Mouse (Mus musculus): ENCODE data around the gene Uhmk1. TPM values are rescaled to one million over a fixed set of nuclear protein-coding genes. Genes with fewer than 3 reads are reported as not detected.

The Uhmk1 gene
- total RNA-seq, 2 experiments from 2014 or later: 67.1 to 73.7 TPM

Other genes starting within 250 kb of the Uhmk1 start
- 10 to 100 TPM; 16.6 to 95.1 TPM for gene Hsd17b7, start 246.2 kb downstream of the Uhmk1 start, total RNA-seq (2021)
- 10 to 100 TPM; 16.3 to 23.5 TPM for gene Ddr2, start 104.6 kb downstream of the Uhmk1 start, total RNA-seq (2021)
- 10 to 100 TPM; 68.0 to 84.4 TPM for gene Uap1, start 40.4 kb downstream of the Uhmk1 start, total RNA-seq (2021)
- gene Sh2d1b2, start 17.4 kb upstream of the Uhmk1 start, total RNA-seq (2021): not detected
- gene Sh2d1b1, start 61.9 kb upstream of the Uhmk1 start, total RNA-seq (2021): under 1 TPM; 0.73 to 0.90 TPM
- gene Gm7694, start 90.9 kb upstream of the Uhmk1 start, total RNA-seq (2021): 1 to 10 TPM; 7.1 to 7.8 TPM
- not detected for gene Spata46, start 93.4 kb upstream of the Uhmk1 start, total RNA-seq (2021)